Mouse (Mus musculus) cerebral cortex, adult 2 months (tissue): ENCODE measurements around the gene Ttc23.

Experiments used
- WGBS: fragments of 180-500 bp; shearing (Covaris S2); methylation state at CpG from one replicate; pipeline ENCODE4 v1.1.7; 2018; 5-methylcytosine and 5-hydroxymethylcytosine counted together

Gene Ttc23

DNA sequence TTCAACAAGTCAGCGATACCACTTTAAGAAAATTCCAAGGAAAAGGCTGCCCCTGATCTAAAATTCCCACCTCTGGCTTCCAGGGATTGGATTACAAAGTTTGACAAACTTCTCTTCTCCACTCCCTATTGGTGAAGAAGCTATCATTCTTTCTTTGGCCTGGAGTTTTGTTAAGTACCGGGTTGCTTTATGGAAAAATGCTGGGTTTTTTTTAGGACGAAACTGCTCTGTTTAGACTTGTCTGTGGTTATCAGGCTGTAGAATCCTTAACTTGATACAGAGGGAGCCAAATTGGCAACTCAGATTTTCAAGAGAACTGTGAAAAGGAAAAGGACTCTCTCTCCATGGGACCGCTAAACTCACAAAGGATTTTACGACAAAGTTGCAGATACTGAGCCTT, at the start of gene Ttc23:
Gene Ttc23, plus strand, starts transcription at position 134 of the 400 bp plus-strand sequence.
- WGBS, result 10% methylated on average over 5 of the region's 5 CpGs

DNA sequence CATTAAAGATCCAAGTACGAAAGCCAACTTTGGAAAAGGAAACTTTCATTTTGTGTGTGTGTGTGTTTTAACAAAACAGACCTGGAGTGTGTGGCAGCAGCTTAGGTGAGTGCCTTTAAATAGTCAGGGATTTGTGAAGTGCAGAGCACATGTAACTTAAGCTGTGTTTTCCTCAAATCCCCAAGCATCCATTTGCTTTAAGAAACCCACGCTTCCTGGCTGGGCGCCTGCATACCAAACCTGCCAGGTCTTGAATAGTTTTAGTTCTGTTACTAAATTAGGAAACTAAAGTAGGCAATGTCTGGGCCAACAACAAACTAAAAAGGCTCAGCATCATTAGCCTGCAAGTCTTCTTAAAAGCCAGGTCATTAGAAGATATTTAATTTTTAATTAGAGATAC, 49.2 kb upstream of the Ttc23 start:
- WGBS, result 53% methylated on average over 3 of the region's 3 CpGs

DNA sequence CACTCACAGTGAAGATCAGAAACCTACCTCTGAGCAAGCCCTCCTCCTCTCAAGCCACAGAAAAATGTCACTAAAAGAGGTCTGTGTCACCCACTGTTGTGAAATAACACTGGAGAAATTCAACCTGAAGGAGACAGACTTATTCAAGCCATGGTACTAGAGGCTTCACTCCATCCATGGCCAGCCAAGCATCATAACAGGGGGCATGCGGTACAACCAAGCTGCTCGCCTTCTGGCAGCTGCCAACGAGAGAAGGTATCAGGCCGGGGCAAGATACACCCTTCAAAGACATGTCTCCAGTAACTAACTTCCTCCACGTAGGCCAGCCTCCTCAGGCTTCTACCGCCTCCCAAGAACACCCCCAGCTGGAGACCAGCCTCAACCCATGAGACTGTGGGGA, 42.1 kb upstream of the Ttc23 start:
- 82% methylated on average over 6 of the region's 6 CpGs for whole genome bisulfite sequencing

DNA sequence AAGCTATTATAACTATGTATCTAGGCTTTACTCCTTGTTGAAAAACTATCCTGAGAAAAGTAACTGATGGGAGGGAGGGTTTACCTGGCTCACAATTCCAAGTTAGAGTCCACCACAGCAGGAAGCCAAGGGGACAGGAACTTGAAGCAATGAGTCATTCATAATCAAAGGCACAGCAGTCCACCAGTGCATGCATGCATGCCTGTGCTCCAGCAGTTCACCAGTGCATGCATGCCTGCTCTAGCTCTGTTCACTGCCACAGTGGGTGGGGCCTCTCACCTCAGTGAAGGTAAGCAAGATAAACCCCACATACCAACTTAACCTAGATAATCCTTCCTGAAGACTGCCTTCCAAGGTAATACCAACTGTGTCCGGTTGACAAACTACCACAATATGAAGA, 41.0 kb upstream of the Ttc23 start:
- WGBS, result 74% methylated on average over 1 of the region's 1 CpGs

DNA sequence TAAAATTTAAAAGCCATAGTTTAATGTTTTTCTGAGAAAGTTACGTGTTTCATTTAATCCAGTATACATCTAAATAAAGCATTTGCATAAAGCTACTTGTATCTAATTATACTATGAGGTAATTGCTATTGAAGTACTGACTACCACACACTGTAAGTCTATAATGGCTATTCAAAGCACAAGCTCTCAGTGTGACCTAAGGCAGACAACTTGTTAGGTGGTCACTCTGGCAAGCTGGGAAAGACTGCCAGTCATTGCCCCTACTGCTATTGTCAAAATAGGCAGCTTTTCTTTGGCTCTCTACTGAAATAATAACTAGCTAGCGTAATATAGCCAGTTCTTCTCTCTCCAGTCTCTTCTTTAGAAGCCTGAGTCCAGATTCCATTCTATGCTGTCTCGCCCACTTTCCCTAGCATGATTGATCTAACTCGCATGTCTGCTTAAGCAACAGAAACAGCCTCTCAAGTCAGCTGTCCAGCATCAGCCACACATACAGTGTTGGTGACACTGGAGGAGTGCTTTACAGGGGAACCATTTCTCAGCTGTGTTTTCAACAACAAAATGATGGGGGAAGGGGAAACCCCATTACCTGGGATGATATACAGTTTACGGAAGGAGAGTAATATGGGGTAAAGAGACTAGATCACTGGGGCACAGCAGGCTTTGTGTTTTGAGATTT, 39.4 kb upstream of the Ttc23 start:
- WGBS, result 79% methylated on average over 5 of the region's 5 CpGs

DNA sequence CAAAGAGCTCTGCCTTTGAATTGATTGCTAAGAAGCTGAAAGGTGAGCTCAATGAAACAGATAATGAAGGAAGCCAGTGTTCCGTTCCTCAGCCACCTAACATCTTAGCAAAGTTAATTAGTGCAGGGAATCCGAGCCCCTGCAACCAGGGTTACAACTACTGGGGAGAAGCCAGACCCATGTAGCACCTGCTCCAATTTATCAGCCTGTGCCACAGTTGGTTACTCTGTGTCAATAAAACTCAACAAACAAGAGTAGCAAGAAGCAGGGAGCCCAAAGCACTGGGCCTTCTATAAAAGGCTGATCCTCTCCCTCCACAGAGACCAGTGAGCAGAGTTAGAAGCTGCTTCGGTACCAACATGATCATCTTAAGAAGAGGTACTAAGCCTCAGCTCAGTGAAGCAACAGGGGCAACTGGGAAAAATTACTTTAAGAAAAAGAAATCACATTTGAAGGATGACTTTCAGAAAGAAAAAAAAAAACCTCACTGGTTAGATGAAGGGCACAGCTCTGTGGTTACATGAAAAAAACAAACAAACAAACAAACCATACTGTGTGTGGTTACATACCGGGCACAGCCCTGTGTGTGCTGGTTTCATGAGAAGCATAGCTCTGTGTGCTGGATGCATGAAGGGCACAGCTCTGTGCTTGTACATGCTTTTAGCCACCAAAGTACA, 38.7 kb upstream of the Ttc23 start:
- 84% methylated on average over 4 of the region's 4 CpGs for WGBS

DNA sequence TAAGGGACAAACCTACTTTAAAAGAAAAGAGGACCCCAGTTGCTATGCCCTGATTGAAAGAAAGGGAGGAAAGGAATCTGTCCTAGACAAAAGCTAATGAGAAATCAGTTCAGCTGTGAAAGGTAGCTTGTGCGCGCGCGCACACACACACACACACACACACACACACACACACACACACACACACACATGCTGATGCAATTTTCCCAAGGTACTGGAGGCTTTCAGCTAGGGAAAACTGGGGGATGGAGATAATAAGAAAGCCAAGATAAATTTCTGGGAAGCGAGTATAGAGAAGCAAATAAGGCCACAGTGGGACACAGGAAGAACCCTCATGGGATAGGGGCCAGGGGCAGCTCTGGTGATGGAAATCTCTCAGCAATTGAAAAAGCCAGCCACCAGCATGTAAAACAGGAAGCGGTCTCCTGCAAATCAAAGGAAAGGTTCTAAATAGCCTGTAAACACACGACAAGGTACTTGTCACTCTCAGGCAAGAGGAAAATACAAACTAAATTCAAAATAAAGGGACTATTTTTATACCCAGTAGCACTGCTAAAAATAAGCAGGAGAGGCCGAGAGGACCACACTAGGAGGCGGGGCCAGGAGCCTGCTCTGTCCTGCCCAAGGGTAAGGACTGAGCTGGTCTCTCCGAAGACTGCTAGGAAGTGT, 33.3 kb upstream of the Ttc23 start:
- 53% methylated on average over 10 of the region's 10 CpGs for WGBS

DNA sequence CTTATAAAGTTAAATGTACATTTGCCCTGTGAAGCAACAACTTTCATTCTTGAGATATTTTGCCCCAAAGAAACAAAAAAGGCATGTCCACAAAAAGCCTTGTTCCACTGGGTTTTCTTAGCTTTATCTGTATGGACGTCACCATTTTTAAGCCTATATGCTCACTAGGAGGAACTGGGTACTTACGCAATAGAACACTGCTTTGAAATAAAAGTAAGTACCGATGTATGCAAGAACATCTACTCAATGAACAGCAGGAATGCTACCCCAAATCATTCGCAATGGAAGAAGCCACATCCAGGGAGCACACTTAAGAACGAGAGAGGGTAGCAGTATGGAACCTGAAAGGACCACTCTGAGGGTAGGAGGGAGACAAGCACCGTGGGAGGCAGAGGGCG, 32.7 kb upstream of the Ttc23 start:
- WGBS, result 81% methylated on average over 7 of the region's 7 CpGs

DNA sequence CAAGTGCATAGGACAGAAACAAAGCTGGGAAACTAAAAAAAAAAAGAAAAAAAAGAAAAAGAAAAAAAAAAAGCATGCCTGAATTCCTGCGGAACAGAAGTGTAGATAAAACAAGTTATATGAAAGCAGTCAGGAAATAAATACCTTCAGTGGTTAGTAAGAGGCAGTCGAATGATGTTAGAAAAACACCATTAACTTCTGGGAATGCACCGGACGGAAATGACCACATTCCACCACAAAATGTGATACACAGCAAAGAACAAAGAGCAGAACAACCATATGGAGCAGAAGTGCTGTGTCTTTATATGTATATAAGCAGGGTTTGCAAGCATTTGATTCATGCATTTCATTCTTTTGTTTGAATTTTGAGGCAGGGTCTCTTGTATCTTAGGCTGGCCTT, 30.3 kb upstream of the Ttc23 start:
- 74% methylated on average over 4 of the region's 4 CpGs for WGBS

DNA sequence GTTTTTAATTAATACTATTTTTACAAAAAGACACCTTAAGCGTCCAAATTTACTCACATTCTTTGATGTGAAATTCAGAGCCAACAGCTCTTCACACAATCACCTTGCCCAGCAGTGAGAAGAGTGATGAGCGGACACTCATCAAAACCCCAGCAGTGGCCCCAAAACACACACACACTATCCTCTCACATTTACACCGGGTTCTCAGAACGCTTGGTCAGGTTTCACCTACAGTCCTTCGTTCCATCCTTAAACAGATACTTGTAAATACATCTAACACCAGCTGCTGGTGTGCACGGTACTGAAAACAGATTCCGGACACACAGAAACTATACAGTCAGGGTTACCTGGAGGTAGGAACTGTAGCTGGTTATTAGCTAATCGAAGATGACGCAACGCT, 29.6 kb upstream of the Ttc23 start:
- WGBS, result 96% methylated on average over 10 of the region's 10 CpGs

DNA sequence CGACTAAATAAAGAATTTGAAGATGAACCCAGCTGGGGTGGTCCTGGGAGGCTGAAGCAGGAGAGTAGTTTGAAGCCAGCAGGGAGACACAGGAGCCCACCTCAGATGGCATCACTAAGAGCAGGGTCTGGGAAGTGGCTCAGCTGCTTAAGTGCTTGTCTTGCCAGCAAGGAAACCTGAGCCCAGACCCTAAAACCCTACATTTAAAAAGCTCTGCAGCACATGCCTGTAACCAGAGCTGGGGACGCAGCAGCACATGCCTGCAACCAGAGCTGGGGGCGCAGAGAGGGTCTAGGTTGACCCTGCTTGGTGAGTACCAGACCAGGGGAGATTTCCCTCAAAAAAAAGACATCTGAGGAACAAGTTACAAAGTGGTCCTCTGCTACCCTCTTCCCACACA, 28.9 kb upstream of the Ttc23 start:
- 94% methylated on average over 3 of the region's 3 CpGs for WGBS

DNA sequence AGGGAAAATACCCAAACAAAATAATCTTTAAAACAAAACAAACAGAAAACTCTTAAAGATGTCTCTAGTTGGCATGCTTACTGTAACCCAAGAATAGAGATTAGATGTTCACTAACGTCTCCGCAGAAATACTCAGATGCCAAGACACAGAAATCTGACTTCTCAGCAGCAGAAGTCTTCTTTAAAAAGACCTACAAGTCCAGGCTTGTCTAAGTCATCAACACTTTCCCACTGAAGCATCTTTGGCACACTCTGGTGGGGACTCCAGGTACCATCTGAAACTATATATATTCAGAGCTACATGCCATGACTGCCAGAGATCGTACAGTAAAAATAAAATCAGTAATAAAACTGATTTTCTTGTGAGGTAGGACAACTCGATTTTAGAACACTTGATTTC, 27.4 kb upstream of the Ttc23 start:
- 41% methylated on average over 4 of the region's 4 CpGs for WGBS

DNA sequence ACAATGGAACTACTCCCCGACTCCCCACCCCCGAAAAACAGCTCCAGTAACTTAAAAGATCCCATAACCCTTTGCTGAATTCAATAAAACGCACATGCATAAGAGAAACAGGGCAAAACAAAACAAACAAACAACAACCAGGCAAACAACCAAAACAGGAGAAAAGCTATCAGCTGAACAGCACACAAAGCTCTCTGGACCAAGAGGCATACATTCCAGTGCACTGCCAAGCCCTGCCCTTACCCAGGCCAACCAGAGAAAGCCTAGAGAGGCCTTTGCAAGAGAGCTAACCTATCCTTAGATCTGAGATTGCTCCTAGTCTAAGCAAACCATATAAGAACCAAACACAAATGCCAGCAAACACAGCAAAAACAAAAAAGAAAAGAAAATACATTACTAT, 25.1 kb upstream of the Ttc23 start:
- WGBS, result 81% methylated on average over 3 of the region's 3 CpGs

DNA sequence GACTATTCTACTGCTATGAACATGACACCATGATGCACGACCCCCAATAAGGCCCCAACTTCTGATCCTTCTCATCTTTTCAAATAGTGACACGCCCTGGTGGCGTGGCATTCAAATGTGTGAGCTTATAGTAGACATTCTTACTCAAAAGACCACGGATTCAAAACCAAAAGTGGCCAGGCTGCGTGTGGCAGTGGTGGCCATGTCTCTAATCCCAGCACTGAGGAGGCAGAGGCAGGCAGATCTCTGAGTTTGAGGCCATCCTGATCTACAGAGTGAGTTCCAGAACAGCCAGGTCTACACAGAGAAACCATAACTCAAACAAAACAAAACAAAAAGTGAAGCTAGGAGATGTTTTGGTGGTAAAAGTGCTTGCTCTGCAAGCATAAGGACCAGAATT, 20.5 kb upstream of the Ttc23 start:
- 94% methylated on average over 5 of the region's 5 CpGs for WGBS

DNA sequence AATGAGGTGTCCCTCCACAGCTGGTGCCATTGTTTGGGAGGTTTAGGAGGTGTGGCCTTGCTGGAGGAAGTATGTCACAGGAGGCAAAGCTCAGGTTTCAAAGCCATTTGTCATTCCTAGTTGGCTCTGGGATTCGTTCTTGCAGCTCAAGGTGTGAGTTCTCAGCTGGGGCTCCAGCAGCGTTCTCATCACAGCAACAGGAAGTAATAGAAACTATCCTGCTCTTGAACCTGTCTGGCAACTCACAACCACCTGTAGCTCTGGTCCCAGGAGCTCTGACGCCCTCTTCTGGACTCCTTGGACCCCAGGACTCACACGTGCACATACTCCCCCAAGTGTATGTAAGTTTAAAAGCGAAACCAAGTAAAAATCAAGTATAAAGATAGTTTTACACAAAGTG, 17.5 kb upstream of the Ttc23 start:
- WGBS, result 77% methylated on average over 5 of the region's 5 CpGs

DNA sequence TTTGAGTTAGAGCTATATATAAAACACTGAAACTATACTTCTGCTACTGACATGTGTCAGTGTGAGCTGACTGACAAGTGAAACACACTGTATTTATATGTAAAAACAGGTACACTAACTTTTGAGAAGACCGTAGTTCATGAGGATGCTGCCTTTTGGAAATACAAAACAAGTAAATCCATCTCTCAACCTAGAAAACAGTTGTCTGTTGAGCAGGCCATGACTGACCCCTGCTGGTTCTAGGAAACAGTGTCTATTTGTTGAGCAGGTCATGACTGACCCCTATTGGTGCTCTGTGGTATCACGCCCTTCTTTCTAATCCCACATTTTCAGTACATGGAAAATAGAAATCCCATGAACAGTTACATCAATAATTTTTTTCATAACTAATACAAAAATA, 16.4 kb upstream of the Ttc23 start:
- WGBS, result 11% methylated on average over 2 of the region's 2 CpGs

DNA sequence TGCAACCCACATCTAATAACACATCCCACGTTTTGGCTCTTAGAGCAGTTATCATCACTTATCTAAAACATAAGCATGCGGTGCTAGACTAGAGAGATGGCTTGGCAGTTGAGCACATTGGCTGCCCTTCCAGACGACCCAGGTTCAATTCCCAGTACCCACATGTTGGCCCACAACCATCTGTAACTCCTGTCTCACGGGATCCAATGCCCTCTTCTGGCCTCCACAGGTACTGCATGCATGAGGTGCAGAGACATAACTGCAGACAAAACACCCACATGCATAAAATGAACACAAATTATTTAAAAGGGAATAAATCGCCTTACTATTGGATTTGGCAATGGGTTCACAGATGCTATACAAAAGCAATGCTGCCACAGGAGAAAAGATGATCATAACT, 14.8 kb upstream of the Ttc23 start:
- WGBS, result 89% methylated on average over 5 of the region's 5 CpGs

DNA sequence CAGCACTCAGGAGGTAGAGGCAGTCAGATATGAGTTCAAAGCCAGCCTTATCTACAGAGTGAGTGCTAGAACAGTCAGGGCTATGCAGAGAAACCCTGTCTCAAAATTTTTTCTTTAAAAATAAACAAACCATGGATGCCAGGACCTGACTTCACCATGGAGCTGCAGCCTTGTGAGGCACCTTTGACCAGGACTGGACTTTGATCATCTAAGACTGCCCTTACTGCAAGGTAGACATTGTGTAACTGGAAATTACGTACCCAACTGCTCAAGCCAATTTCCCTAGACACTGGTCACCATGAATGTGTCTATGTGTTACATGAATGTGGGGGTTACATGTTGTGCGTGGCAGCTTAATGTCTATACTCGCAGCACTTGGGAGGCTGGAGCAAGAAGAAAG, 13.0 kb upstream of the Ttc23 start:
- 94% methylated on average over 3 of the region's 3 CpGs for WGBS

DNA sequence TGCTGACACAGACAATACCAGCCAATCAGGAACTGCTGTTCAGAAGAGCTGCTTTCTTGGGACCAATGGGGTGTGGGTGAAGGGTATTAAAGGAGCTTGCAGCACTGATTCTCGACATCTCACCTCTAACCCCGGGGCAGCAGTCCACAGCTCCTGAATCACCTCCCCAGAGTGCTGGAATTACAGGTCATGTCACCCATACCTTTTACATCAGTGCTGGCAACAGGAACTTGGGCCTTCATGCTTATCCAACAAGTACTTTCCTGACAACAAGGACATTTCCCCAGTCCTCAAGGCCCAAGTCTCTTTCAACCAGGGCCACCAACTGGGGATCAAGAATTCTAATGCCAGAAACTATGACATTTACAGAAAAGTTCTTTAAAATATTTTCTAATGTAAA, 11.0 kb upstream of the Ttc23 start:
- 76% methylated on average over 2 of the region's 2 CpGs for WGBS

DNA sequence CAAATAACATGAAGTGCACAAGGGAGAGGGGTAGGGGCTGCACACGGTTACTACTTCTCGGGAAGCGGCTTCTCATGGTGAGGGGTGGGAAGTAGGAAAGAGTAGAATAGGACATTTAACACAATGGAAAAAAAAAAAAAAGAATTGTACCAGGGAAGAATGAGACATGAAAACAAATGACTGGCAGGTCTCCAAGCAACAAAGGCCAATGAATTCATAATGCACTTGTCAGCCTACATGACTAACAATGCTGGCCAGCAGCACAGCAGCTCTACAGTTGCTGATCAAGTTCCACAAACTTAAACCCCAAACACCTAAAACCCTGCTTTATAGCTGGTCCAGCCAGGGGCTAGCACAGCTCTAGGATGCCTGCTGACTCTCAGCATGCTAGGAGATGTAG, 8.2 kb upstream of the Ttc23 start:
- 62% methylated on average over 3 of the region's 3 CpGs for WGBS

DNA sequence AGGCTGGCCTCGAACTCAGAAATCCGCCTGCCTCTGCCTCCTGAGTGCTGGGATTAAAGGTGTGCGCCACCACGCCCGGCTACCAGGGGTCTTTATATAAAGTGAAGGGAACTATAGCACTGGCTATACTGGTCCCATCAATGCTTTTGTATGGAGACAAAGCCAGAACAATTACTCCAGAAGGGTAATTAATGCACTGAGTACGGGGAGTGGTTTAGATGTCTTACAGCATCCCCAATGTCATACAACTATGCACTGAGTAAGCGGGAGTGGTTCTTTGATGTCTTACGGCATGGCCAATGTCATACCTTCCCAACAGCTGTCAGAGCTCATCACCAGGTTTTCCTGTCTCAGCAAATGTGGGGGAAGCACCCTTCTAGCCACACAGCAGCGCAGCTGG, 4.3 kb upstream of the Ttc23 start:
- WGBS, result 95% methylated on average over 9 of the region's 9 CpGs

DNA sequence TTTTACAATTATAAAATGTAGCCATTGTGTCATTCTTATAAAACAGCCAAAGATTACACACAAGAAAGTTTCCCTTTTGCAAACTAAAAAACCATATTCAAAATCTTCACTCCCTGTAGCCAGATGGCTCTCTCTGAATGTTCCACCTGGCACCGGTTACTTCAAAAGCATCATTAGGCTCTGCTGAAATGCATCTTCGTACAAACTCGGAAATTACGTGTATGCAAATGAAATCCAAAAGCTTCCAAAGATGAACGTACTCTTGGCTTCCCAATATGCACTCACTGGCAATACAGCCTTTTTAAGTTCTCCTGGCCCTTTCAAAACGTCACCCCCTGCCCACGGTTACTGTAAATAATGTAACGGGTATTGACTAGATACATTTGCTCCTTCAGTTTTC, 2.9 kb upstream of the Ttc23 start:
- WGBS, result 13% methylated on average over 8 of the region's 8 CpGs
